ENCODE assay signal across 14 mouse cellular contexts in the genomic region with DNA sequence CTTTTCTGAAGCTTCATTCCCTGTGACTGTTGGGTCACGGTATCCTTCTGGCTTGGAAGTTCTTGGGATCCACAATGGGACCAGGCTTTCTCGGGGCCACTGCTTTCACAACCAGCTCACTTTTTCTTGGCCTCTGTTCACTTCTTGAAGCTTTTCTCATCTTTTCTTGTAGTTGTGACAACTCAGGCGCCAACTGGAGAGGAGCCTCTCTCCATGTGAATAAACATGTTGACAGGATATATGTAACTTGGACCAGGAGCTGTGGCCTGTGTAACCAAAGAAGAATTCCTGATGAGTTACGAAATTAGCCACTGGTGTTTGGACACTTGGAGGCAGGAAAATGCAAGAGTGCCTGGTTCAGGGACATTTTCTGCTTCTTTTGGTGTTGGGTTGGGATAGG.
A peak's percentile ranks its signal among the peaks of the same experiment; 100 is the strongest.
DNase-seq lines count a peak whose midpoint lies in the region; ATAC-seq and TF ChIP-seq lines count a peak whose summit lies in the region.
"Had no signal": no experiment of that assay in that cellular context is flagged by ENCODE, and none has a peak within 500 bp of the region (broad histone marks: within the 10 kb centered on the region; RNA-seq: fewer than 3 reads in every experiment).

No protein-coding gene starts in this region.

- no peak overlapping the region for H3K27ac ChIP-seq in heart, embryonic 11.5 days (ENCODE audit: low read depth, low read length)
- H3K27ac ChIP-seq in liver, postnatal 0 days (ENCODE audit: low read depth): peak overlapping the region; percentile 81
- H3K27ac ChIP-seq in liver, embryonic 11.5 days (ENCODE audit: low read depth, low read length): no peak overlapping the region
- H3K27ac ChIP-seq: forebrain, embryonic 15.5 days; lung, embryonic 15.5 days; midbrain, embryonic 12.5 days had no signal

- DNase-seq in heart, adult 11 months: peak; percentile 96
- DNase-seq in liver, postnatal 0 days: peak; percentile 16
- no peak for DNase-seq in liver, embryonic 11.5 days (ENCODE audit: low spot score)
- DNase-seq in NIH3T3 (ENCODE audit: low read depth): peak; percentile 89
- peak; percentile 15 for DNase-seq in lung, postnatal 14 days
- no peak for DNase-seq in natural killer cell, adult 2 months (ENCODE audit: low spot score in 2 of 2)
- DNase-seq: cerebellum, adult 11-12 months; thymus, postnatal 25 days had no signal

- no peak for ATAC-seq in heart, embryonic 11.5 days (replicated peaks; ENCODE audit: insufficient number of reproducible peaks, low FRiP score, low TSS enrichment)
- peak; percentile 79; the same call in 1 of the 2 replicates for ATAC-seq in liver, postnatal 0 days
- ATAC-seq in liver, embryonic 11.5 days (replicated peaks; ENCODE audit: low FRiP score): no peak
- no peak for ATAC-seq in frontal cortex, adult (ENCODE audit: low TSS enrichment)
- ATAC-seq: forebrain, embryonic 15.5 days had no signal

- H3K4me1 ChIP-seq in heart, embryonic 11.5 days (ENCODE audit: control insufficient read depth, insufficient read depth, low read length): no peaks in the 10 kb centered on the region
- H3K4me1 ChIP-seq in liver, postnatal 0 days (ENCODE audit: insufficient read depth): no peaks in the 10 kb centered on the region
- H3K4me1 ChIP-seq in liver, embryonic 11.5 days (replicated peaks; ENCODE audit: control insufficient read depth, insufficient read depth, low read length): no peaks in the 10 kb centered on the region
- H3K4me1 ChIP-seq: forebrain, embryonic 15.5 days; midbrain, embryonic 12.5 days had no signal

- 81% methylated on average over 4 of the region's 4 CpGs for WGBS in heart, embryonic 11.5 days (ENCODE audit: insufficient replicate concordance)
- WGBS in liver, postnatal 0 days (ENCODE audit: insufficient replicate concordance): 75% methylated on average over 4 of the region's 4 CpGs
- 77% methylated on average over 4 of the region's 4 CpGs for WGBS in liver, embryonic 11.5 days

- no peak overlapping the region for H3K4me3 ChIP-seq in heart, embryonic 11.5 days (ENCODE audit: low read depth, low read length)
- H3K4me3 ChIP-seq in liver, postnatal 0 days (ENCODE audit: low read depth, low read length): no peak overlapping the region
- no peak overlapping the region for H3K4me3 ChIP-seq in liver, embryonic 11.5 days (ENCODE audit: low read depth, low read length)
- H3K4me3 ChIP-seq: forebrain, embryonic 15.5 days; lung, embryonic 15.5 days; midbrain, embryonic 12.5 days had no signal

- H3K36me3 ChIP-seq in heart, embryonic 11.5 days (ENCODE audit: control insufficient read depth, insufficient read depth, low read length): no peaks in the 10 kb centered on the region
- H3K36me3 ChIP-seq in liver, postnatal 0 days (replicated peaks; ENCODE audit: insufficient read depth, low read length): no peaks in the 10 kb centered on the region
- no peaks in the 10 kb centered on the region for H3K36me3 ChIP-seq in liver, embryonic 11.5 days (ENCODE audit: control insufficient read depth, insufficient read depth, low read length)
- H3K36me3 ChIP-seq: forebrain, embryonic 15.5 days; G1E; lung, embryonic 15.5 days; midbrain, embryonic 12.5 days had no signal

- H3K27me3 ChIP-seq in heart, embryonic 11.5 days (ENCODE audit: control insufficient read depth, insufficient read depth, low read length): no peaks in the 10 kb centered on the region
- no peaks in the 10 kb centered on the region for H3K27me3 ChIP-seq in liver, postnatal 0 days (ENCODE audit: insufficient read depth, low read length)
- no peaks in the 10 kb centered on the region for H3K27me3 ChIP-seq in liver, embryonic 11.5 days (replicated peaks; ENCODE audit: control insufficient read depth, insufficient read depth, low read length)
- H3K27me3 ChIP-seq: forebrain, embryonic 15.5 days; lung, embryonic 15.5 days; midbrain, embryonic 12.5 days had no signal

- no peak for TF ChIP-seq CTCF in liver, postnatal 0 days (IDR thresholded peaks at IDR 0.05; ENCODE audit: low read depth)

- H3K9me3 ChIP-seq in heart, embryonic 11.5 days (replicated peaks; ENCODE audit: control insufficient read depth, low read length): no peaks in the 10 kb centered on the region
- no peaks in the 10 kb centered on the region for H3K9me3 ChIP-seq in liver, postnatal 0 days (ENCODE audit: low read length)
- no peaks in the 10 kb centered on the region for H3K9me3 ChIP-seq in liver, embryonic 11.5 days (ENCODE audit: control insufficient read depth, low read length)
- H3K9me3 ChIP-seq: forebrain, embryonic 15.5 days; lung, embryonic 15.5 days; midbrain, embryonic 12.5 days had no signal

- TF ChIP-seq EP300 in liver, postnatal 0 days (IDR thresholded peaks at IDR 0.05; ENCODE audit: low read depth): no peak

- no peak overlapping the region for H3K9ac ChIP-seq in heart, embryonic 11.5 days (ENCODE audit: low read depth, low read length)
- H3K9ac ChIP-seq in liver, postnatal 0 days (replicated peaks): no peak overlapping the region
- H3K9ac ChIP-seq in liver, embryonic 11.5 days (ENCODE audit: low read depth, low read length): no peak overlapping the region
- H3K9ac ChIP-seq: forebrain, embryonic 15.5 days; lung, embryonic 15.5 days; midbrain, embryonic 12.5 days had no signal

- no peak overlapping the region for H3K4me2 ChIP-seq in heart, embryonic 11.5 days
- H3K4me2 ChIP-seq in liver, postnatal 0 days (ENCODE audit: low read depth, low read length): no peak overlapping the region
- no peak overlapping the region for H3K4me2 ChIP-seq in liver, embryonic 11.5 days
- H3K4me2 ChIP-seq: forebrain, embryonic 15.5 days; lung, embryonic 15.5 days; midbrain, embryonic 12.5 days had no signal

Comparison
In these comparisons a context has a peak if more than half of its experiments do, and no peak if none do; other contexts are left out.
1. DNase-seq: peak in heart, adult 11 months (single experiment), liver, postnatal 0 days (single experiment), NIH3T3 (single experiment) and lung, postnatal 14 days (single experiment); none in liver, embryonic 11.5 days (single experiment) and natural killer cell, adult 2 months (0 of 2).